Mouse (Mus musculus): ENCODE results near the gene Slc16a14. TPM values are rescaled to one million over a fixed set of nuclear protein-coding genes. Genes with fewer than 3 reads are reported as not detected.

The Slc16a14 gene
- total and polyA plus RNA-seq, 2 experiments from 2014 or later: 16.2 to 20.3 TPM

- Histone ChIP-seq H3K9ac (replicated peaks; ENCODE audit: low read length) (no peak overlapping the region), H3K4me1 (ENCODE audit: insufficient read depth, low read length) (no peaks in the 10 kb centered on the region), H3K9me3 (ENCODE audit: low read length) (no peaks in the 10 kb centered on the region), H3K4me3 (ENCODE audit: low read length) (no peak overlapping the region), H3K36me3 (ENCODE audit: insufficient read depth, low read length) (no peaks in the 10 kb centered on the region), H3K4me2 (ENCODE audit: low read depth, low read length) (no peak overlapping the region), H3K27ac (no peak overlapping the region), H3K27me3 (ENCODE audit: insufficient read depth, low read length) (no peaks in the 10 kb centered on the region)
- 0 out of 2 replicates have a peak, but pooled peaks have one; percentile 4 for TF ChIP-seq CTCF (IDR thresholded peaks at IDR 0.05; ENCODE audit: low read depth)
- 63% methylated on average over 11 of the region's 11 CpGs for WGBS
- DNase-seq (ENCODE audit: low spot score) (no peak), ATAC-seq (no peak)
Measured at GRCm38 (mm10) chr1:84881248-84882065, 53.5 kb downstream of the Slc16a14 start.

- no peak overlapping the region for H3K4me2 ChIP-seq (ENCODE audit: low read depth, low read length)
- no peak for ATAC-seq
Measured at GRCm38 (mm10) chr1:84879571-84880120, 55.3 kb downstream of the Slc16a14 start.

GRCm38 (mm10) chr1:84877590-84877989 is 57.3 kb downstream of the Slc16a14 start:
- ATAC-seq (no peak), DNase-seq (ENCODE audit: low spot score) (no peak)
- WGBS: 92% methylated on average over 2 of the region's 2 CpGs
- no peaks in the 10 kb centered on the region for H3K9me3 ChIP-seq (ENCODE audit: low read length)
- H3K9ac ChIP-seq (replicated peaks; ENCODE audit: low read length): no peak overlapping the region
- no peak for TF ChIP-seq CTCF (IDR thresholded peaks at IDR 0.05; ENCODE audit: low read depth)
- no peaks in the 10 kb centered on the region for H3K4me1 ChIP-seq (ENCODE audit: insufficient read depth, low read length)
- no peaks in the 10 kb centered on the region for H3K27me3 ChIP-seq (ENCODE audit: insufficient read depth, low read length)
- no peak overlapping the region for H3K4me2 ChIP-seq (ENCODE audit: low read depth, low read length)
- H3K4me3 ChIP-seq (ENCODE audit: low read length): no peak overlapping the region
- no peak overlapping the region for H3K27ac ChIP-seq
- H3K36me3 ChIP-seq (ENCODE audit: insufficient read depth, low read length): no peaks in the 10 kb centered on the region

More at GRCm38 (mm10) chr1:84879571-84880120, 55.3 kb downstream of the Slc16a14 start:
- Histone ChIP-seq H3K9ac (replicated peaks; ENCODE audit: low read length) (no peak overlapping the region), H3K27ac (no peak overlapping the region), H3K27me3 (ENCODE audit: insufficient read depth, low read length) (no peaks in the 10 kb centered on the region), H3K4me1 (ENCODE audit: insufficient read depth, low read length) (no peaks in the 10 kb centered on the region), H3K36me3 (ENCODE audit: insufficient read depth, low read length) (no peaks in the 10 kb centered on the region), H3K9me3 (ENCODE audit: low read length) (no peaks in the 10 kb centered on the region), H3K4me3 (ENCODE audit: low read length) (no peak overlapping the region)
- TF ChIP-seq CTCF (IDR thresholded peaks at IDR 0.05; ENCODE audit: low read depth): no peak
- 94% methylated on average over 8 of the region's 8 CpGs for WGBS
- no peak for DNase-seq (ENCODE audit: low spot score)

GRCm38 (mm10) chr1:84872939-84873338 is 62.0 kb downstream of the Slc16a14 start:
- Histone ChIP-seq H3K4me1 (ENCODE audit: insufficient read depth, low read length) (no peaks in the 10 kb centered on the region), H3K4me3 (ENCODE audit: low read length) (no peak overlapping the region), H3K27ac (no peak overlapping the region), H3K36me3 (ENCODE audit: insufficient read depth, low read length) (no peaks in the 10 kb centered on the region), H3K4me2 (ENCODE audit: low read depth, low read length) (no peak overlapping the region), H3K9me3 (ENCODE audit: low read length) (no peaks in the 10 kb centered on the region), H3K27me3 (ENCODE audit: insufficient read depth, low read length) (no peaks in the 10 kb centered on the region), H3K9ac (replicated peaks; ENCODE audit: low read length) (no peak overlapping the region)
- DNase-seq (ENCODE audit: low spot score) (no peak), ATAC-seq (no peak)
- no peak for TF ChIP-seq CTCF (IDR thresholded peaks at IDR 0.05; ENCODE audit: low read depth)
- 64% methylated on average over 4 of the region's 4 CpGs for WGBS

GRCm38 (mm10) chr1:84872105-84872504 is 62.8 kb downstream of the Slc16a14 start:
- no peak for DNase-seq (ENCODE audit: low spot score)
- no peak for ATAC-seq
- Histone ChIP-seq H3K27me3 (ENCODE audit: insufficient read depth, low read length) (no peaks in the 10 kb centered on the region), H3K9me3 (ENCODE audit: low read length) (no peaks in the 10 kb centered on the region), H3K9ac (replicated peaks; ENCODE audit: low read length) (no peak overlapping the region), H3K27ac (no peak overlapping the region), H3K4me2 (ENCODE audit: low read depth, low read length) (no peak overlapping the region), H3K4me3 (ENCODE audit: low read length) (no peak overlapping the region), H3K36me3 (ENCODE audit: insufficient read depth, low read length) (no peaks in the 10 kb centered on the region), H3K4me1 (ENCODE audit: insufficient read depth, low read length) (no peaks in the 10 kb centered on the region)
- TF ChIP-seq CTCF (IDR thresholded peaks at IDR 0.05; ENCODE audit: low read depth): no peak
- 33% methylated on average over 3 of the region's 3 CpGs for WGBS

- Histone ChIP-seq H3K36me3 (ENCODE audit: insufficient read depth, low read length) (no peaks in the 10 kb centered on the region), H3K9ac (replicated peaks; ENCODE audit: low read length) (no peak overlapping the region), H3K27ac (no peak overlapping the region), H3K4me2 (ENCODE audit: low read depth, low read length) (no peak overlapping the region), H3K27me3 (ENCODE audit: insufficient read depth, low read length) (no peaks in the 10 kb centered on the region), H3K4me1 (ENCODE audit: insufficient read depth, low read length) (no peaks in the 10 kb centered on the region), H3K4me3 (ENCODE audit: low read length) (no peak overlapping the region), H3K9me3 (ENCODE audit: low read length) (no peaks in the 10 kb centered on the region)
- no peak for DNase-seq (ENCODE audit: low spot score)
- no peak for TF ChIP-seq CTCF (IDR thresholded peaks at IDR 0.05; ENCODE audit: low read depth)
- WGBS: 68% methylated on average over 6 of the region's 6 CpGs
- no peak for ATAC-seq
Measured at GRCm38 (mm10) chr1:84871131-84871530, 63.8 kb downstream of the Slc16a14 start.

GRCm38 (mm10) chr1:84869498-84869897 is 65.4 kb downstream of the Slc16a14 start:
- H3K9me3 ChIP-seq (ENCODE audit: low read length): no peaks in the 10 kb centered on the region
- H3K27ac ChIP-seq: no peak overlapping the region
- no peaks in the 10 kb centered on the region for H3K4me1 ChIP-seq (ENCODE audit: insufficient read depth, low read length)
- no peak overlapping the region for H3K4me2 ChIP-seq (ENCODE audit: low read depth, low read length)
- no peaks in the 10 kb centered on the region for H3K36me3 ChIP-seq (ENCODE audit: insufficient read depth, low read length)
- no peak overlapping the region for H3K9ac ChIP-seq (replicated peaks; ENCODE audit: low read length)
- WGBS: 49% methylated on average over 7 of the region's 7 CpGs
- DNase-seq (ENCODE audit: low spot score): no peak
- TF ChIP-seq CTCF (IDR thresholded peaks at IDR 0.05; ENCODE audit: low read depth): peak; percentile 26; the same call in 1 of the 2 replicates
- no peak overlapping the region for H3K4me3 ChIP-seq (ENCODE audit: low read length)
- ATAC-seq: peak; percentile 63; the same call in 1 of the 2 replicates
- no peaks in the 10 kb centered on the region for H3K27me3 ChIP-seq (ENCODE audit: insufficient read depth, low read length)

Data from hindbrain, postnatal 0 days (tissue).